Mouse (Mus musculus) embryo, embryonic 10.5 days (tissue): Measurements from ENCODE around the gene Ric3.
"Not testable (repeated sequence)": the region's sequence is repeated elsewhere in the genome, so short reads cannot be mapped to it uniquely, and the experiment has no call there.

Experiments used
- DNase-seq: peaks from one replicate; pipeline ENCODE4 v3.0.0-alpha.2; 2015; ENCODE audit warnings: low spot score

Ric3 gene

DNA sequence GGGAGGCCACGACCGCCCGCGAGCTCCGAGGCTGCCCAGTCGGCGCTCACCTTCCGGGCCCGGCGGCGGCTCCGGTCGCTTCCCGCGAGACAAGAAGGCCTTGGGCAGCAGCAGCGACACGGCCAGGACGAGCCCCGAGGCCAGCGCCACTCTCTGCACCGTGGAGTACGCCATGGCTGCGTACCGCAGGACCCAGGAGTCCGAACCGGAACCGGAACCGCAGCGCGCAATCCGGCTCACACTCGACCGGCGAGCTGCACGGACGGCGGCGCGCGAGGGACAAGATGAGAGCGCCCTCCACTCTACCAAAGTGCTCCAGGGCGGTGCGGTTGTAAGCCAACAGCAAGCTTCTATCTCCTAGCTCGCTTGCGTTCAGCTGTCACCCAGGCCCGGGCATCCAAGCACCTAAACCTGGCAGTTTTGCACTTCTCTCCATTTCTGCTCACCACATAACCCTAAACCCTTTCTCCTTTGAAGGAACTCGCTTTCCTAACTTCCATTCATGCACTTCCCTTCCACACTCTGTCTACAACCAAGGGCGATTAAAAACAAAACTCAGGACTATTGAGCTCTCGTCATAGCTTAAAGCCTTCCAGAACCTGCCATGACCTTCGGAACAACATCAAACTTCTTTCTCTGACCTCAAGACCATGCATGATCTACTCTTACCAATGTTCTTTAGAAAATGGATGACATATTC is at the start of gene Ric3:
Ric3 (minus strand) TSS at position 219 of the 700 bp plus-strand sequence.
- peak; percentile 77 for DNase-seq

GRCm38 (mm10) chr7:109131565-109131964 is 48.4 kb upstream of the Ric3 start:
- DNase-seq = no peak

DNA sequence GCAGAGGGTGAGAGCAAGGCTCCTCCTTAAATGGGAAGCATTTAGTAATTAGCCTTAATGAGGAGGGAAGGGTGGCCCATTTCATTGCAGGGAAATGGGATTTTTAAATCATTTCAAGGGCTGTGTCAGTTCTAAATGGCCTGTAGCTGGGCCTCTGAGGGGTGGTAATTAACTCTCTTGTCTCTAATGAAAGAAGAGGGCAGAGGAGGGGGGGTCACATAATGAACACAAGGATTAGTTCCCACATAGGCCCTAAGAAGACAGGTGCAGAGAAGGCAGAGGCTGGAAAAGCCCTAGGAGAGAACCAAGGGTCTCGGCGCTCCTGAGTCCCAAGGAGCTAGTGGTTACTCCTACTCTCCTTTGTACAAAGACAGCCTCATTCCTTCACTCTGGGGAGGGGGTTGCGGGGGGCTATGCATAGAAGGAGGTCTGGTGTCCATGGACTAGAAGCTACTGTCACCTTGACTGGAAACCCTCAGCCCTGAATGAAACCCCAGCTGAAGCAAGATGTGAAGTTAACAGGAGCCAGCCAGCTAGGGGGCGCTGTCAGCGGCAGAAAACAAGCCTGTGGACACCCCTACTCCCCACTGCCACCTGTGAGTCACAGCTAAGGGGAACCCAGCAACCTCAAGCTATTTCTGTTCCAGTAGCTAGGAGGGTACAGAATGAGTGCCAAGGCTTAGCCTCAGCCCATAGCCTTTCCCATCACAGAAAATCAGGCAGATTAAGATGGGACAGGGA is 47.0 kb upstream of the Ric3 start:
- DNase-seq = no peak

DNA sequence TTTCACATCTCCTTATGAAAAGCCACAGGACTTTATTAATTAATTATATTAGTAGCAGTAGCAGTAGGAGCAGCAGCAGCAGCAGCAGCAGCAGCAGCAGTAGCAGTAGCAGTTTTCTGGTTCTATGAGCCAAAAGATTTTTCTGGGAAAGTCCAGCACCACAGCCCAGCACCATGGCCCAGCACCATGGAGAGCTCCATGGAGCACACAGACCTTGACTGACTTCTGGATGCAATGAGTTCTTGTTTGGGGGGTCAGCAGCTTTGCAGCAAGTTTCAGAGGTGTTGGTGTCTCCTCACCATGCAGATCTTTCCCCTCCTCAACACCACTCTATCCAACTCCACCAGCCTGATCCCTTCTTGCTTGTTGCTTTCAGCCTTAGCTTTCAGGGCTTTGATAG is 46.3 kb upstream of the Ric3 start:
- DNase-seq = peak; percentile 64

DNA sequence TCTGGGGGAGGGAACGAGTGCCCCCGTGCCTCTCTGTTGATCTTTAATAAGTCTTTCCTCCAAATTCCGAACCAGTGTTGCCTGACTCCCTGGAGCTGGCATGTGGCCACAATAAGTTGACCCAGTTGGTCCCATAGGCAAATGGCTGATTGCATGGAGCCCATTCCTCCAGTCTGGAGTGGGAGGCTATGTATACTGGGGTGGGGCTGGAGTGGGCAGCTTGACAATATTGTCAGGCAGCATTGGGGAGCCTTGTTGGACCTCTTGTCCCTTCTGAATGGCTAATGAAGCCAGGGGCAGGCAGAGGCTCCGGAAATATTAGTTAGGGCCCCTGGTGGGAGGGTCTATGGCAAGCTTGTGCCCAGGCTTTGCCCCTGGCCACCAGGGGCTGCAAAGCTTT is 32.8 kb upstream of the Ric3 start:
- no peak for DNase-seq

DNA sequence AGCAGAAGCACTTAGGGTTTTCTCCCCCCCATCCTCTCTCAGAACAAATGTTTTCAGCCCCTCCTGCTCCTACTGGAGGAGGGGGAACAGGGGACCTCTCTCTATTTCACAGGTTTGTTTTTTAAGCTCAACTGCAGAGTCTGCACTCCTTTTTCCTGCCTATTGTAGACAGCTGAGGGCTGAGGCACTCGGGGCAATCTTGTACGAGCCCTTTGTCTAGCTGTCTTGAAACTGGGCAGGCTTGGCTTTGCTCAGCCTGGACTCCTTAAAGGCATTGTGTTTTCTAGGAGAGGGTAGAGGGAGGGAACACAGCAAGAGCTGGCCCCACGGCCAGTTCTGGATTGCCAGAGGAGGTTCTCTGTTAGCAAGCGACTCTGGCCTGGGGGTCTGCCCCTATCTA is 32.4 kb upstream of the Ric3 start:
- not testable (repeated sequence) for DNase-seq

GRCm38 (mm10) chr7:109114950-109115349 is 31.8 kb upstream of the Ric3 start:
- peak; percentile 53 for DNase-seq

DNA sequence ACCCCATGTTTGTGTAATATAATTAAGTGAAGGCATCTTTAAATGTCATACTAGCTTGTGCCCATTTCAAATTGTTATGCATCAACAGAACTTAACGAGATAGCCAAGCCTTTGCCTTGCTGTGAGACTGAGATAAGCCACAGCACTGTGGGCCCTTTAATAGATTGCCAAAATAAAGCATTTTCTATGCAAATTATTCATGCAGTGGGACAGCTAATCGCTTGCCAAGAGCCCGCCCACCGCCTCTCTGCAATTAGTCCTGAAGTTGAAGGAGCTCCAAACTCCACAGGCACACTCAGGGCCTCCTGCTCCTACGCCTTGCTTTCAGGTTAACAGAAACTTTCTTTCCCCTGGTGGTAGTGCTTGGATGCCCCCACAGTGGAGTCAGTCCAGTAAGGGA is 27.9 kb upstream of the Ric3 start:
- DNase-seq = no peak

DNA sequence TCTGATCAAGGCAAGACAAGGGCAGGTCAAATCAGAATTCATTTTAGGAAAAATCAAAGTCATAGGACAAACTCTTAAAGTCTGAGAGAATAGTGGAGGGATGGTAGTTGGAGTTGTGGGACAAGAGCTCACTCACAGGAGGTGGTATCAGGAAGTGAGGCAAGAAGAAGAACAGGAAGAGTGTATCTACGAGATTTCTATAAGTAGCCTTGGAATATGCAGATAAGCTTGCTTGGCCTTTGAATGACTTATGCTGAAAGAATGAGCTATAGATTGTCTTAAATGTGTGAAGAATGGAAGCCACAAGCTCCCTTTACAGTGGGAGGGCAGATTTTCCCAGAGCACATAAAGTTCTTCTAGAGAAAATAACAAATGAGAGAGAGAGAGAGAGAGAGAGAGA is 21.8 kb upstream of the Ric3 start:
- no peak for DNase-seq

- no peak for DNase-seq
These were observed 18.0 kb upstream of the Ric3 start for GRCm38 (mm10) chr7:109101167-109101566.

DNA sequence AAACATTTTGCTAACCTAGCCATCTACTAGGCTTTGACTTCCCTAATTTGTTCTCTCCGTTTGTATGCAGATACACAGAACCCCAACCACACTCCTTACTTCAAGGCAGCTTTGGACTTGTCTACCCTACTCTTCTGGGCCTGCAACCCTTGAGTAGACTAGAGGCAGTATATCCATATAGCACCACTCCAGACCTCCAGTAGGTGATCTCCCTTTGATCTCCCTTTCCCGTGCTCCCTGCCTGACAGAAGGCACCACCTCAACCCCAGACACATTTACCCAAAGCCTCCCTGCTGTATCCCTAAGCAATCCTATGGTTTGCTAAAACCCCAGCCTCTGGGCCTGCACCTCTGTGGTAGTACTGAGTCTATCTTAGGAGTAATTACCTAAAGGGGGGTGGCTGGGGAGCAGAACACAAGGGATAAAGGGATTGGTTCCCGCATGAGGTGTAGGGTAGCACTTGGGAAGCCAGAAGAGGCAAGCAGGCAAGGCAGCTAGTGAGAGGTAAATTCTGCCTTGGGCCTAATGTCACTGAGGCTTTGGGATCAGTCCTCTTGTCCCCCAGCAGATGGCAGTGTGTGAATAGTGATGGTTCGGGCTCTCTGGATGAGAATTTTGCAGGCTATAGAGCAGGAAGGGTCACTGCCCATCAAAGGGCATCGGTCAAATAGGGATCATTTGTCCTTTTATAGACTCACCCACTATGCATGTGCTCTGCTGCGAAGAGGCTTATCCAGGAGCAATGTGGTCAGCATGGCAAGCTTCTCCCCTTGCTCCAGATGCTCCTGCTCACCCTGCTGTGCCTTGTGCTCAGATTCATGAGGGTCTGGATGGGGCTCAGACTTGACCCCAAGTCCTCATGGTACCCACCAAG is 15.3 kb upstream of the Ric3 start:
- DNase-seq = peak; percentile 81

- no peak for DNase-seq
These were observed 14.1 kb upstream of the Ric3 start for GRCm38 (mm10) chr7:109097203-109097602.

- DNase-seq = no peak
These were observed 13.5 kb upstream of the Ric3 start for GRCm38 (mm10) chr7:109096618-109097017.

- no peak for DNase-seq
These were observed 11.2 kb upstream of the Ric3 start for GRCm38 (mm10) chr7:109094294-109094693.

DNA sequence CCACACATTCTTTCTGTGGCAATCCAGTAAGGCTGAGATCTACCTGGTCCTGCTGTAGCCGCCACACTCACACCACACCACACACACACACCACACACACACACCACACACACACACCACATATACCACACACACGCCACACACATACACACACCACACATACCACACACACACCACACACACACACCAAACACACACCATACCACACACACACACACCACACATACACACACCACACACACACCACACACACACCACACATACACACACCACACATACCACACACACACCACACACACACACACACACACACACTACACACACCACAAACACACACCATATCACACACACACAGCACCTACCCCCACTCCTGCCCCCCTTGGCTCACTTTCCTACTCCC is 8.2 kb upstream of the Ric3 start:
- DNase-seq = not testable (repeated sequence)

GRCm38 (mm10) chr7:109086946-109087345 is 3.8 kb upstream of the Ric3 start:
- no peak for DNase-seq

GRCm38 (mm10) chr7:109083813-109084184 is 668 bp upstream of the Ric3 start:
- no peak for DNase-seq

GRCm38 (mm10) chr7:109082269-109083112 is 640 bp downstream of the Ric3 start:
- peak; percentile 74 for DNase-seq

DNA sequence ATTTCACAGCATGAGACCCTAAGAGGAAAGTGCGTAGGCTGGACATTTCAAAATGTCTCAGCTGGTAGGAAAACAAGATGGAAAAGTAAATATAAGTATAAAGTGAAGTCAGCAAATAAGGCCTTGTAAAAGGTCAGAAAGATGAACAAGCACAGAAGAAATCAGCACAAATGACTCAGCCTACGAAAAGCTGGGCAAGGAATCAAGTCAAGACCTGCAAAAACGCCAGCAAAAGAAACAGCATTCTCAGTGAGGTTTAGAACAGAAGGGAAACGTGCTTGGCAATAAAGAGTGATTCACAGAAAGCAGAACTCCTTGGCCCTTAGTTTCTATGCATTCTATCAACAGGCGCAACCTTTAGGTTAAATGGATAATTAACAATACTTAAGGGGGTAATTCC is 10.8 kb downstream of the Ric3 start:
- no peak for DNase-seq

DNA sequence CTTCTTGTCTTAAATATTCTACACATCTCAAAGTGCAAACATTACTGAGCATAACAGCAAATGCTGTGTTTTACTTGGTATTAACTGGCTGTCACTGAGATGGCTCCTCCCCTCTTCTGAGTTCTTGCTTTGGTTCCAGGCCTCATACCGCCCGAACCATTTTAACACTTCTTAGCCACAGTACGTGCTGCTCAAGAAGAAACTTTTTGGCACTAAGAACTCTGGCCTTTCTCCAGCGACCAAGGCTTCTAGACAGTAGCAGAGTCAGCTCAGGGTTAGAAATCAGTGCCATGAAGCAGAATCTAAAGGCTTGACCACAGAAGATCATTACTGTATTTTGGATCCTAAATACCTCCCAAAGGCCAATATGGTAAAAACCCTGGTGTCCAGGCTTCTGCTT is 13.5 kb downstream of the Ric3 start:
- no peak for DNase-seq

DNA sequence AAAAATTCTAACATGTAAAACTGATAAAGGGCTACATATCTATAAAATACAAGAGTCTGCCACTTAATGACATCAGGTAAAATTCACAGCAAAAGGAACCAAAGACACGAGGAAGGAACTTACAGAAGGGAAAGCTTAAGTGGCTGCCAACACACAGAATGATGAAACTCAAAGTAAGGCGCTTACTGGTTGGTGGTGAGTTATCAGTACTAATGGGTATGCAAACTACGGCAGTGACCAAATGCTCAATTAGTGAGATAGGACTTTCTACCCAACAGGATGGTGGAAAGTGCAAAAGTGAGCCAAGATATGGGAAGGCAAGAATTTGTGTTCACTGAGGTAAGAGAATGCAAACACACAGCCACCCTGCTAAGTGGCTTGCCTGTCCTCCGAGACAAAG is 23.6 kb downstream of the Ric3 start:
- no peak for DNase-seq

DNA sequence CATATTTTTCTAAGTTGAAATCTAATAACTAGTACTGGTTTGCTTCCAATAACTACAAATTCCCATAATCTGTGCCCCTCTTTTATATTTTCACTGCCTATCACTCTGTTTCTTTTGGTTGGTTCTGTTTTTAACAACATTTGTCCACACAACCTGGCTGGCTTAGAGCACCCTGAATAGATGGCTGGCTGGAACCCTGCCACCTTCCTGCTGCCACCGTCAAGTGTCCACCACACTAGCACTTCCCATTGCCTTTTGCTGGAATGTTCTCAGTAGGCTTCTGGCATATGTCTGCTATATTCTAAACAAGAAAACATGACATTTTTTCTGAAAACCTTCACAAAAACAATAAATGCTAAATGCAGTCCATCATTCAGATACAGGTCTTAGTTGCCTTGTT is 32.3 kb downstream of the Ric3 start:
- DNase-seq = no peak
